Mouse (Mus musculus) lung, embryonic 16.5 days (tissue): Measurements from ENCODE around the gene Inf2. TPM values are rescaled to one million over a fixed set of nuclear protein-coding genes. Genes with fewer than 3 reads are reported as not detected.

Experiments
- ATAC-seq: fragments of 200-750 bp; cut with Nextera tagmentation; 2 replicates; pipeline ENCODE4 v1.8.0; 2017; ENCODE audit warnings: low read depth, mild to moderate bottlenecking, moderate library complexity
- H3K27ac ChIP-seq: fragments of 300-500 bp; sonication (generic); 2 replicates; pipeline ENCODE4 v1.5.1; 2014; ENCODE audit warnings: mild to moderate bottlenecking, control low read depth, low read length
- H3K27me3 ChIP-seq: fragments of 300-500 bp; sonication (generic); 2 replicates; pipeline ENCODE4 v1.6.1; 2014; ENCODE audit warnings: low read depth, low read length, mixed read lengths; ENCODE audit not compliant: control insufficient read depth, insufficient read depth
- H3K36me3 ChIP-seq: fragments of 300-500 bp; sonication (generic); 2 replicates; pipeline ENCODE4 v1.6.1; 2014; ENCODE audit warnings: low read length; ENCODE audit not compliant: control insufficient read depth, insufficient read depth
- H3K4me1 ChIP-seq: fragments of 300-500 bp; sonication (generic); replicated peaks from 2 replicates; pipeline ENCODE4 v1.6.1; 2014; ENCODE audit warnings: low read length, mixed read lengths; ENCODE audit not compliant: control insufficient read depth, insufficient read depth
- H3K4me2 ChIP-seq: fragments of 300-500 bp; sonication (generic); 2 replicates; pipeline ENCODE4 v1.6.1; 2014; ENCODE audit warnings: low read depth, low read length, control low read depth
- H3K4me3 ChIP-seq: fragments of 300-500 bp; sonication (generic); 2 replicates; pipeline ENCODE4 v1.5.1; 2014; ENCODE audit warnings: mild to moderate bottlenecking, low read length, control low read depth
- H3K9ac ChIP-seq: fragments of 300-500 bp; sonication (generic); 2 replicates; pipeline ENCODE4 v1.6.1; 2014; ENCODE audit warnings: low read length, control low read depth
- H3K9me3 ChIP-seq: fragments of 300-500 bp; sonication (generic); 2 replicates; pipeline ENCODE4 v1.6.1; 2016; ENCODE audit warnings: low read length; ENCODE audit not compliant: control insufficient read depth
- WGBS: fragments of 180-500 bp; shearing (Covaris S2); extraction: QIAGEN DNeasy Blood & Tissue Kit; methylation state at CpG from one replicate; pipeline ENCODE4 v1.1.7; 2014; 5-methylcytosine and 5-hydroxymethylcytosine counted together
- polyA plus RNA-seq: library from polyadenylated mRNA; unstranded; fragments of >200 nt; fragmentation: Nextera tagmentation; extraction: Ambion mirVana; gene quantifications from 2 replicates; pipeline ENCODE4 v1.2.1, GENCODE M21; 2015

Gene Inf2
- polyA plus RNA-seq, 1 experiment from 2014 or later: 3.5 TPM

DNA sequence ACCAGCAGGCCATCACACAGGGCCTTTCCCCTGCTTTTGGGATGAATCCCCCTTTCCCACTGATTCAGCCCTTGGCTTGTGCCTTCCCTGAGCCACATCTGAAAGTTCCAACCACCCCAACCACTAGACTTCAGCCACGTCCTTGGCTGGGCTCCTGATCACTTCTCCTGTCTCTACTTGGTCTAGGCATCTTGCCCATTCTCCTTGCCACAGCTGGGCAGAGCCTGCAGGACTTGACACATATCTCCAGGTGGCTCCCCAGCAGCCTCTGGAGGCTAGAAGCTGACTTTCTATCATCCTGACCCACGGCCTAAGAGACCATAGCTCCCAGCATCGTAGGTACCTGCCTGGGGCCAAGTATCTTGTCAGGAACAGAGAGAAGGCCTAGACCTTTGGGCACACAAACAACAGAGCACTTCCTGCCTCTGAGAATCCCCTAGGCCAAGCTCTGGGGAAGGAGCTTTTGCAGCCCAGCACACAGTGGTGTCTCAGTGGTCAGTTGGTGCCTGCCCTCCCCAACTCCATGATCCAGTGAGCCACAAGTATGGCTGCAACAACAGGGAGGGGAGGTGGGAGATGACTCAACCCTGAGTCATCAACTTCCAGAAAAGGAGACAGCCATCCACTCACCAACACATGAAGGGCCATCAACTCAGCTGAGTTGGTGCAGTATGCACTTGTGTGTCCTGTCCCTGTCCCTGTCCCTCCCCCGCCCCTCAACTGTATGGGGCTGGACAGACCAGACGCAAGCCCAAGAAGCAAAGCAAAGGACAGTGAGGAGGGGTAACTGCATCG is 10.1 kb upstream of the Inf2 start:
- Histone ChIP-seq H3K27me3 (no peaks in the 10 kb centered on the region), H3K27ac (no peak overlapping the region), H3K36me3 (no peaks in the 10 kb centered on the region), H3K4me3 (no peak overlapping the region), H3K9me3 (no peaks in the 10 kb centered on the region), H3K9ac (no peak overlapping the region), H3K4me1 (peaks cover 22% of the 10 kb centered on the region), H3K4me2 (no peak overlapping the region)
- ATAC-seq: no peak
- 50% methylated on average over 6 of the region's 6 CpGs for WGBS

DNA sequence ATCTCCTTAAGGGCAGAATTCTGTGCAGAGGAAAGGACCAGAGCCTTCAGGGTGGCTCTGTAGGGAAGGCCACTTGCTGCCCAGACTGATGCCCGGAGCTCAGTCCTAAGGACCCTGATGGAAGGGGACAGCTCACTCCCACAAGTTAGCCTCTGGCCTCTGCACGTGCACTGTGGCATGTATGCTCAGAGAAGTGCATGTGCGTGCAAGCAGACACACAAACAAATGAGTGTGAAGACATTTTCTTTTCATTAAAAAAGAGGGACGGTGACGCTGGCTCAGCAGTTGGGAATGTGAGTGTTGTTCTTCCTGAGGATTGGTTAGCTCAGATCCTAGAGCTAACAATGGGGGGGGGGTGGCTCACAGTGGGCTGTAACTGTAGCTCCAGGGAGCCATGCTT is 9.2 kb upstream of the Inf2 start:
- H3K4me3 ChIP-seq: no peak overlapping the region
- H3K27me3 ChIP-seq: no peaks in the 10 kb centered on the region
- H3K27ac ChIP-seq: no peak overlapping the region
- no peaks in the 10 kb centered on the region for H3K36me3 ChIP-seq
- ATAC-seq: no peak
- WGBS: 43% methylated on average over 5 of the region's 5 CpGs
- H3K4me1 ChIP-seq: peaks cover 22% of the 10 kb centered on the region
- no peaks in the 10 kb centered on the region for H3K9me3 ChIP-seq
- no peak overlapping the region for H3K4me2 ChIP-seq
- H3K9ac ChIP-seq: no peak overlapping the region

DNA sequence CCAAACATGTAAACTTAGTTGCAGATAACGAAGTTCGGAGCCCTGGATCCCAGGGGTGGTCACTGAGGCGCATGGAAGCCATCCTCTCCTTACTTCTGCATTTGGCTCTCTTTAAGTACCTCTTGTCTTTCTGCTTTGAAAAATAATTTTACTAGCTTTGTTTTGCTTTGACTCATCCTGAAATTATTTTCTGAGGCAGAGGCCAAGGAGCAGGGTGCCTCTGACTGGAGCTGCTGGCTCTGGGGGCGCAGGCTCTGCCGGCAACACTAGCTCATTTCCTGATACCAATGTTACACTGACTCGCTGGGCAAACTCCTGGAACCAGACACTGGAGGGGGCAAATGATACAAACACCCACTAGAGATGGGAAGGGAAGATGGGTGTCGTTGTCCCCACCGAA is 8.7 kb upstream of the Inf2 start:
- H3K9me3 ChIP-seq: no peaks in the 10 kb centered on the region
- H3K27me3 ChIP-seq: no peaks in the 10 kb centered on the region
- H3K27ac ChIP-seq: no peak overlapping the region
- H3K4me3 ChIP-seq: no peak overlapping the region
- peaks cover 22% of the 10 kb centered on the region for H3K4me1 ChIP-seq
- 73% methylated on average over 8 of the region's 8 CpGs for WGBS
- H3K36me3 ChIP-seq: no peaks in the 10 kb centered on the region
- no peak overlapping the region for H3K4me2 ChIP-seq
- no peak for ATAC-seq
- peak overlapping the region; percentile 9; the same call in 1 of the 2 replicates for H3K9ac ChIP-seq

DNA sequence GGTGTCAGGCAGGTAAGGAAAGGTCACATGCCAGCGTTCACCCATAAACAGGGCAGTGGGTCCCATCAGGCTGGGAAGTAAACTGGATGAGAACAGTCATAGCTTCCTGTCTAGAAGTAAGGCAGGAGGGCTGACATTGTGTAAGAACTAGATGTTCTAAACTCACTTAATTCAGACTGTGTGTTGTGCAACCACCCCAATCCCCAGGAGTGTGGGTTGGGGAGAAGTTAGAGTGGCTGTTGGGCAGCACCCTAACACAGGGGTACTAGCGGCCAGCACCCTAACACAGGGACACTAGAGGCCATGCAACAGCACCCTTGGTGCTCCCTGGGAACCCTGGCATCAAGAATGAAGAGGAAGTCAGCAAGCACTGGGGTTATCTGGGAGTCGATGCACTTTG is 7.5 kb upstream of the Inf2 start:
- Histone ChIP-seq H3K27me3 (no peaks in the 10 kb centered on the region), H3K27ac (no peak overlapping the region), H3K9ac (no peak overlapping the region), H3K9me3 (no peaks in the 10 kb centered on the region), H3K4me3 (no peak overlapping the region), H3K36me3 (no peaks in the 10 kb centered on the region), H3K4me2 (no peak overlapping the region), H3K4me1 (peaks cover 17% of the 10 kb centered on the region)
- 77% methylated on average over 3 of the region's 3 CpGs for WGBS
- ATAC-seq: no peak

DNA sequence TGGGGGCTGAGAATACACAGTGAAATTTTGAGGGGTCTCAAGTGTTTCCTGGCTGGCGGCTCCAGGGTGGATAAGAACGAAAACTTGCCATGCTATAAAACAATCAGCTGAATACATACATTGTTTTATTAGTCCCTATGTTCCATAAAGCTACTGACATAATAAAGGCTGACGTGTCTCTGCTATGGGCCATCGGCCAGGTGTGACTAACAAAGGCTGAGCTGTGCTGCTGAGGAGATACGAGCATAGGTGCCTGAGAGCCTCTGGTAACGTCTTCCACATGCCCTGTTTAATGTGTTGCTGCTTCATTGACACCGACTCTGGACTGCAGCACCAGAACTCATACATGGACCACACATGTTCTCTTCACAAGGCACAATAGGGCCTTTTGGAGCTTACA is 3.6 kb upstream of the Inf2 start:
- 52% methylated on average over 7 of the region's 7 CpGs for WGBS
- ATAC-seq: no peak

DNA sequence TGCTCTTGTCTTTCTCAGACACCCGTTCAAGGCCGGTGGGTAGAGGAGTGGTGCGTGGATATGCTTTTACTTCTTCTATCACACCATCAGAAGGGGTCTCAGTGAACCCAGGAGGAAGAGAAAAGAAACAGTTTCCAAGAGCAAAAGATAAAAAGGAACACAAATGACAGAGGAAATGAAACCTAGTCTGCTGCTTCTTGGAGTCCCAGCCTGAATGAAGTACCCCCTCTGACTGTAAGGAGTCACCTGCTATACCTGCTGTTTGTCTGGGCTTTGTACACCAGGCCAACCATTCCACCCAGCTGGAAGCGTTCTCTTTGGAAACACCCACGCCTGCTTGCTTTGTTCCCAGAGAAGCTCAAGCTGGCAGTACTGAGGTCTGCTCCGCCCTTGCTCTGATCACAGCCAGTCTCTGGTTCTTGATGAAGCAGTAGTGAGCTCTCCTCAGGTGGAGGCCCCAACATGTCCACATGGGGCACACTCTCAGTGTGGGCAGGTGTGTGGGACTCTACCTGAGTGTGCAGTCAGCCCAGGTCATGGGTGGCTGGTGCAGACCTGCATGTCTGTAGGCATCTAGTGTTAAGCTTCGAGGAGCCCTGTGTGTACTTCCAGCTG is 2.6 kb upstream of the Inf2 start:
- Histone ChIP-seq H3K27ac (no peak overlapping the region), H3K36me3 (no peaks in the 10 kb centered on the region), H3K9ac (0 out of 2 replicates have a peak overlapping the region, but pooled peaks have one; percentile 19), H3K4me3 (no peak overlapping the region), H3K4me1 (peaks cover 18% of the 10 kb centered on the region), H3K9me3 (no peaks in the 10 kb centered on the region), H3K4me2 (no peak overlapping the region), H3K27me3 (no peaks in the 10 kb centered on the region)
- 64% methylated on average over 7 of the region's 7 CpGs for WGBS
- ATAC-seq: no peak

More for the DNA sequence above, 3.6 kb upstream of the Inf2 start:
- H3K36me3 ChIP-seq: no peaks in the 10 kb centered on the region
- no peak overlapping the region for H3K27ac ChIP-seq
- H3K9me3 ChIP-seq: no peaks in the 10 kb centered on the region
- no peak overlapping the region for H3K4me2 ChIP-seq
- peaks cover 15% of the 10 kb centered on the region for H3K4me1 ChIP-seq
- H3K27me3 ChIP-seq: no peaks in the 10 kb centered on the region
- no peak overlapping the region for H3K4me3 ChIP-seq
- H3K9ac ChIP-seq: no peak overlapping the region

DNA sequence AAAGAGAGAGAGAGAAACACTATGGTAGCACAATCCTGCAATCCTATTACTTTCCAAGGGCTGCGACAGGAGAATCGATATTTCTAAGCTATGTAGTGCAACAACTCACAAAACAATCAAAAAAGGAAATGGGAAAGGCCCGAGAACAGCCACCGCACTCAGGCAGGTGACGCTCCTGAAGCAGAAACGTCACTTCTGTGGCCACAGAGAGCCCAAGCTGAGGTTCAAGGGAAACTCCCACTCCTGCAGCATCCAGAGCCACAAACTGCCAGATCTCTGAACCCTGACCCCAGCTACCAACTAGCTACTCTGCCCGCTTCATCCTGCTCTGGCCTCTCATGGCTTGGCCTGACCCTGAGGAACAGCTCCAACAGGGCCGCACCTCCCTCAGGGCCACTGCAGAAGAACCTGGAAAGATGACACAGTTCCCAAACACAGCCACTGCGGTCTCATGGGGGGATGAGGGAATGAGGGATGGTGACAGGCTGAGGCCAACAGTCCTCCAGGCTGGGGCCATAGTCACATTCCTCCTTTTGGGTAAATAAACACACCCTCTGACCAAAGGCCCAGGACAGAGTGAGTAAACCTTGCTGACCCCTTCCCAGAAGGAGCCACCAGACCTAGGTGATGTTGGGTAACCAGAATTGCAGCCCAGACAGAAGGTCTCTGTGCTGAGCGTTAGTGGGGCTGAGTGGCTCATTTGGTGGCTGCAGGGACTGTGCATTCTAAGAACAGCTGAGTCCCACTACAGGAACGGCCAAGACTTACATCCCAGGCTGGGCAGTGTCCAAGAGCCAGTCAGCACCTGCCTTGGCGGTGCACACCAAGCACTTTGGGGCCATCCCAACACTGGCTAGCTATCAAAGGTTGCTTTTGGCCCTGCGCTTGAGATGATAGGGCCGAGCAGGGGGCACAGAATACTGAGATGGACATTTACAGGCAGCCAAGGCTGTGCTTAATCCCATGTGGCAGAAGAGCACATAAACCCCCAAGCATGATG is 1.2 kb upstream of the Inf2 start:
- H3K9me3 ChIP-seq: no peaks in the 10 kb centered on the region
- H3K4me1 ChIP-seq: peaks cover 20% of the 10 kb centered on the region
- no peak overlapping the region for H3K9ac ChIP-seq
- no peak overlapping the region for H3K27ac ChIP-seq
- H3K36me3 ChIP-seq: no peaks in the 10 kb centered on the region
- 55% methylated on average over 14 of the region's 14 CpGs for WGBS
- H3K4me3 ChIP-seq: no peak overlapping the region
- no peak overlapping the region; the same call in 1 of the 2 replicates for H3K4me2 ChIP-seq
- ATAC-seq: no peak
- no peaks in the 10 kb centered on the region for H3K27me3 ChIP-seq

DNA sequence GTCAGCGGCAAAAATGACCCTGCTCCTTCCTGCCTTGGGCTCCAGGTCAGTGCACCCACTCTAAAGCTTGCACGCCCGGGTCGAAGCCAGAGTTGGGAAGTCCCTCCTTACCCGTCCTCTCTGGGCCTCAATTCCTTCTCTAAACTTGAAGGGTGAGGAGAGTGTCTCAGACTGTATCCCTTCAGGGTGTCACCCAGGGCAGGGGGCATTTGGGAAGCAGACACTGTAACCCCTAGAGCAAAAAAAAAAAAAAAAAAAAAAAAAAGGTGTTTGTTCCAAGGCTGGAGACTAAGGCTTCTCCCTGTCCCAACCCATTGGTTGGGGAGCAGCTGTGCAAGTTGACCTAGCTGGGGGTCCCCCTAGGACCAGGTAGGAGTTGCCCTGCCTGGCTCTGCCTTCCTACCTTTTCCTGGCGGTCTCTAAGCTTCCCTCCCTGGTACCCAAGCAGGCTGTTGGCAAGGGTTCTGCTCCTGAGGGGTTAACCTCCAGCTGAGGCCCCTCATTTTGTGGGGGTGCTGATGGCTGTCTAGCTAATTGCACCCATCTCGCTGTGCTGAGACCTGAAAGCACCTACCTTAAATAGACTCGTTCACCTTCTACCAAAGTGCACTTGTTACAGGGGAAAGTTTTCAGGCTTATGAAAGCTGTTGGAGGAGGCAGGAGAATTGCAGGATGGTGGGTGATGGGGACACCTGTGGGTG is 1.1 kb downstream of the Inf2 start:
- no peaks in the 10 kb centered on the region for H3K9me3 ChIP-seq
- H3K27me3 ChIP-seq: no peaks in the 10 kb centered on the region
- no peak for ATAC-seq
- H3K4me1 ChIP-seq: peaks cover 42% of the 10 kb centered on the region
- WGBS: 45% methylated on average over 8 of the region's 8 CpGs
- H3K27ac ChIP-seq: no peak overlapping the region
- H3K4me2 ChIP-seq: peak overlapping the region; percentile 96
- no peaks in the 10 kb centered on the region for H3K36me3 ChIP-seq
- H3K9ac ChIP-seq: peak overlapping the region; percentile 74
- H3K4me3 ChIP-seq: peak overlapping the region; percentile 66
